Mouse (Mus musculus): Measurements from ENCODE around the gene Marf1. TPM values are rescaled to one million over a fixed set of nuclear protein-coding genes. Genes with fewer than 3 reads are reported as not detected.

Gene Marf1
- 66.2 to 71.7 TPM (median 69.6 TPM) in 4 replicates for total RNA-seq (2023; ENCODE audit: inconsistent age)

DNA sequence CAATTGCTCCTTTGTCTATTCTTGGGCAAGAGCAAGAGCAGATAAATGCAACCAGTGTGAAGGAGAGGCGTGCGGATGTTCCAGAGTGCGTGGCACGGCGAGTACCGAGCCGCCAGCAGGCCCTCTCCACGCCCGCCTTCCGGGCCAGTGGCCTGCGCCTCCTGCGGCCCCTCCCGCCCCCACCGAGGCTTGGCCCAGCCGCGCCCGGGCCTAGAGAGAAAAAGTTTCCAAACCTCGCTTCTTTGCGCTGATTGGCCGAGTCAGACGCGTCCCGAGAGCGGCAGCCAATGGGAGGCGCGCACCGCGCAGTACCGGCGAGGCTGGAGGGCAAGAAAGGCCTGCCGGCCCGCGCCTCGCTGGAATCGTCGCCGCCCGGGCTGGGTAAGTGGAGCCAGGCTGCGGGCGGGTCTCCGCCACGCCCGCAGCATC, at the start of gene Marf1, which contains the start of gene Nde1:
Marf1 (minus strand) TSS at position 364 of the 429 bp plus-strand sequence.
Nde1 (plus strand) TSS at position 288 of the 429 bp plus-strand sequence.

Other genes starting within 250 kb of the Marf1 start
- not detected in 4 replicates for gene 2900011O08Rik, start 176.7 kb downstream of the Marf1 start, total RNA-seq (2023; ENCODE audit: inconsistent age)
- gene Ifitm7, start 176.5 kb downstream of the Marf1 start, total RNA-seq (2023; ENCODE audit: inconsistent age), result not detected in 4 replicates
- 37.0 to 49.3 TPM (median 43.7 TPM) in 4 replicates for gene Nde1, start 76 bp downstream of the Marf1 start, total RNA-seq (2023; ENCODE audit: inconsistent age)
- 0.21 TPM in 1 of 4 replicates, not detected in the others for gene Myh11, start 128.0 kb upstream of the Marf1 start, total RNA-seq (2023; ENCODE audit: inconsistent age)
- 32.9 to 38.6 TPM (median 34.7 TPM) in 4 replicates for gene Fopnl, start 154.1 kb upstream of the Marf1 start, total RNA-seq (2023; ENCODE audit: inconsistent age)
- gene Abcc1, start 198.2 kb upstream of the Marf1 start, total RNA-seq (2023; ENCODE audit: inconsistent age), result 38.6 to 56.3 TPM (median 48.4 TPM) in 4 replicates

Measured in B cell, adult (primary cell).